Mouse (Mus musculus) intestine, postnatal 0 days (tissue): Measurements from ENCODE around the gene Ccdc38. TPM values are rescaled to one million over a fixed set of nuclear protein-coding genes. Genes with fewer than 3 reads are reported as not detected.
"Not testable (repeated sequence)": the region's sequence is repeated elsewhere in the genome, so short reads cannot be mapped to it uniquely, and the experiment has no call there.

Source experiments
- ATAC-seq: fragments of 200-750 bp; cut with Nextera tagmentation; 2 replicates; pipeline ENCODE4 v1.8.0; 2017; ENCODE audit warnings: mild to moderate bottlenecking, moderate TSS enrichment, moderate library complexity
- H3K27ac ChIP-seq: fragments of 300-500 bp; sonication (generic); 2 replicates; pipeline ENCODE4 v1.5.1; 2014; ENCODE audit warnings: mild to moderate bottlenecking, low read depth, low read length, moderate library complexity
- H3K27me3 ChIP-seq: fragments of 300-500 bp; sonication (generic); replicated peaks from 2 replicates; pipeline ENCODE4 v1.6.1; 2014; ENCODE audit warnings: low read length, mixed read lengths; ENCODE audit not compliant: control insufficient read depth, insufficient read depth
- H3K36me3 ChIP-seq: fragments of 300-500 bp; sonication (generic); 2 replicates; pipeline ENCODE4 v1.6.1; 2014; ENCODE audit warnings: mild to moderate bottlenecking, moderate library complexity; ENCODE audit not compliant: control insufficient read depth, insufficient read depth
- H3K4me1 ChIP-seq: fragments of 300-500 bp; sonication (generic); replicated peaks from 2 replicates; pipeline ENCODE4 v1.6.1; 2014; ENCODE audit warnings: antibody characterized with exemption, low read length, mixed read lengths; ENCODE audit not compliant: control insufficient read depth, insufficient read depth
- H3K4me2 ChIP-seq: fragments of 300-500 bp; sonication (generic); replicated peaks from 2 replicates; pipeline ENCODE4 v1.6.1; 2014; ENCODE audit warnings: low read depth, mild to moderate bottlenecking, moderate library complexity
- H3K4me3 ChIP-seq: fragments of 300-500 bp; sonication (generic); 2 replicates; pipeline ENCODE4 v1.5.1; 2014; ENCODE audit warnings: low read depth, low read length
- H3K9ac ChIP-seq: fragments of 300-500 bp; sonication (generic); 2 replicates; pipeline ENCODE4 v1.6.1; 2014; ENCODE audit warnings: mild to moderate bottlenecking, low read depth, low read length
- H3K9me3 ChIP-seq: fragments of 300-500 bp; sonication (generic); 2 replicates; pipeline ENCODE4 v1.6.1; 2016; ENCODE audit warnings: mixed run types; ENCODE audit not compliant: control insufficient read depth
- CTCF ChIP-seq: sonication (generic); IDR thresholded peaks from 2 replicates; pipeline ENCODE4 v1.5.1; 2016; ENCODE audit warnings: low read depth, mild to moderate bottlenecking, control low read depth, antibody characterized with exemption, moderate library complexity
- WGBS: fragments of 180-500 bp; shearing (Covaris S2); extraction: QIAGEN DNeasy Blood & Tissue Kit; methylation state at CpG from one replicate; pipeline ENCODE4 v1.1.7; 2014; 5-methylcytosine and 5-hydroxymethylcytosine counted together
- polyA plus RNA-seq: library from polyadenylated mRNA; unstranded; fragments of >200 nt; fragmentation: Nextera tagmentation; extraction: Ambion mirVana; gene quantifications from 2 replicates; pipeline ENCODE4 v1.2.1, GENCODE M21; 2015

Gene Ccdc38
- polyA plus RNA-seq, 1 experiment from 2014 or later: 0.10 TPM

DNA sequence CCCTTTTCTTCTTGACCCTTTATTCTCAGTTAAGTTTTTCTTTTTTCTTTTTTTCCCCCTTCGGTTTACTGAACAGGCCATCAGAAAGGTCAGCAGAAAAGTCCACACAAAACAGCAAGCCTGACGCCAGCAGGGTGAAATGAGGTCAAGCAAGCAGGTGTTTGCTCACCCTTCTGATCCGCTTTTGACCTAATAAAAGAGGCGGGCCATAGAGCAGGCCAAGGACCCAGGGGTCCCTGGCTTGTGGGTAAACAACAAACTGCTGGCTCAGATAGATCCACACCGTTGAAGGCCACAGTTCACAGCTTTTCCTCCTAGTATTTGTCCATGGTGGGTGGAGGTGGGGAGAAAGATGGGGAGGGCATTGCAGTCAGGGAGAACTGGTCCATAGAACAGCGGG lies 2.7 kb downstream of the Ccdc38 start:
- WGBS: 59% methylated on average over 6 of the region's 6 CpGs

DNA sequence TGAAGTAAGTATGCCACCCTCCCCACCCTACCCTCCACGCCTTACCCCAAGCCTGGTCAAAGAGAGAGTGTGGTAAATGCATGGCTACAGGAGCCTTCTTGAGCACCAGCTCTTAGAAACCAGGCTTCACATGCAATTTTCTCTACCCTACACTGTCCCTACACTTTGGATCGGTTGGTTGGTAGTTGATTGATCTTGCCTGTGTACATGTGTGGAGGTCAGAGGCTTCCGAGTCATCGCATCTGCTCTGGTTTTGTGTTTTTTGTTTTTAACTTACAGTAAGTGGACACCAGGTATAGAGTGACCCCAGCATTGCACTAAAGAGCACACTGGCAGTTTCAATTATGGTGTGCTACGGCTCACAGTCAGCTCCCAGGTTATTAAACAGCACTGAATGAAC lies 3.7 kb downstream of the Ccdc38 start:
- Histone ChIP-seq H3K4me2 (no peak overlapping the region), H3K9ac (no peak overlapping the region), H3K27me3 (no peaks in the 10 kb centered on the region), H3K9me3 (no peaks in the 10 kb centered on the region), H3K4me3 (no peak overlapping the region), H3K27ac (no peak overlapping the region), H3K4me1 (no peaks in the 10 kb centered on the region), H3K36me3 (no peaks in the 10 kb centered on the region)
- ATAC-seq: no peak
- 73% methylated on average over 5 of the region's 5 CpGs for WGBS
- TF ChIP-seq CTCF: no peak

More for the DNA sequence above, 2.7 kb downstream of the Ccdc38 start:
- H3K36me3 ChIP-seq: no peaks in the 10 kb centered on the region
- no peaks in the 10 kb centered on the region for H3K9me3 ChIP-seq
- 0 out of 2 replicates have a peak, but pooled peaks cover 1% of the 10 kb centered on the region for H3K27me3 ChIP-seq
- H3K9ac ChIP-seq: no peak overlapping the region
- no peak overlapping the region for H3K27ac ChIP-seq
- TF ChIP-seq CTCF: no peak
- H3K4me1 ChIP-seq: no peaks in the 10 kb centered on the region
- H3K4me3 ChIP-seq: no peak overlapping the region
- ATAC-seq: no peak
- H3K4me2 ChIP-seq: no peak overlapping the region

DNA sequence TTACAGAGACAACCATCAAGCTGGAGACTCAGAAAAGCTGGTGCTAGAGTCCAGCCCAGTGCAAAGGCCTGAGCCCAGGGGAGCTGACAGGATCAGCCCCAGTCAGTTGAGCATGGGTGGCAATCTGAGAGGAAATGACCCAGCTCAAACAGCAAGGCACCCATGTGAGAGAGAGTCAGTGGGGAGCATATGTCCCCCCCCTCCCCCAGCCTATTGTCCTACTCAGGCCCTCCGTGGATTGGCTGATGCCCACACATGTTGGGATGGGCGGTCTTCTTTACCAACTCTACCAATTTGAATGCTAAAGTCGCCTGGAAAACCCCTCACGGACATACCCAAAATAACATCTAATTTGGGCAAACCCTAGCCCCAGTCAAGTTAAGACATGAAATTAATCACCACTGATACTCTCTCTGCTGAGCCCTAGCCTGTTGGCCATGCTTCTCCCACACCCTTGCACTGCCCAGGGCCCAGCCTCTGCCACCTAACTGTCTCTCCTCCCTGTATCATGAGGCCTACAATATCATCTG lies 7.4 kb downstream of the Ccdc38 start:
- H3K9me3 ChIP-seq: no peaks in the 10 kb centered on the region
- no peak overlapping the region for H3K27ac ChIP-seq
- ATAC-seq: no peak
- WGBS: 96% methylated on average over 4 of the region's 4 CpGs
- H3K4me1 ChIP-seq: no peaks in the 10 kb centered on the region
- no peak overlapping the region for H3K4me3 ChIP-seq
- H3K4me2 ChIP-seq: no peak overlapping the region
- TF ChIP-seq CTCF: no peak
- no peaks in the 10 kb centered on the region for H3K36me3 ChIP-seq
- H3K9ac ChIP-seq: no peak overlapping the region
- H3K27me3 ChIP-seq: no peaks in the 10 kb centered on the region

DNA sequence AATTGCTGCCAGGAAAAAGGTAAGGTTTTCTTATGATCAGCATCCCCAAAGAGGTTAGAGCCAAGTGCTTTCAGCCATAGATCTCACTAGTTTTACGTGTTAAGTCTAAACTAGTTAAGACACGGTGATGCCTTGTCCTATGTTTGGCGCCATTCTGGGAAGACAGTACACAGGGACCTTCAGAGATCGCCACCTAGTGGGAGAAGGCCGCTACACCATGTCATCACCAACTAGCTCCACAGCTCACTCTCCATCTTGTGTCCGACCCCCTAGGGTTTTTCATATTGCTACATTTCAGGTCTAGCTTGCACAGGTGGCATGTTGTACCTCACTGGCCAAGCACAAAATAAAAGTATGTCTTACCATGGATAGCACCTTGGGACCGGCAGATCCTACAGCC lies 8.6 kb downstream of the Ccdc38 start:
- H3K9ac ChIP-seq: no peak overlapping the region
- TF ChIP-seq CTCF: peak; percentile 92
- H3K27ac ChIP-seq: no peak overlapping the region
- H3K4me2 ChIP-seq: no peak overlapping the region
- no peaks in the 10 kb centered on the region for H3K27me3 ChIP-seq
- H3K4me1 ChIP-seq: no peaks in the 10 kb centered on the region
- no peak overlapping the region for H3K4me3 ChIP-seq
- H3K9me3 ChIP-seq: no peaks in the 10 kb centered on the region
- no peaks in the 10 kb centered on the region for H3K36me3 ChIP-seq
- 12% methylated on average over 7 of the region's 7 CpGs for WGBS
- no peak for ATAC-seq

DNA sequence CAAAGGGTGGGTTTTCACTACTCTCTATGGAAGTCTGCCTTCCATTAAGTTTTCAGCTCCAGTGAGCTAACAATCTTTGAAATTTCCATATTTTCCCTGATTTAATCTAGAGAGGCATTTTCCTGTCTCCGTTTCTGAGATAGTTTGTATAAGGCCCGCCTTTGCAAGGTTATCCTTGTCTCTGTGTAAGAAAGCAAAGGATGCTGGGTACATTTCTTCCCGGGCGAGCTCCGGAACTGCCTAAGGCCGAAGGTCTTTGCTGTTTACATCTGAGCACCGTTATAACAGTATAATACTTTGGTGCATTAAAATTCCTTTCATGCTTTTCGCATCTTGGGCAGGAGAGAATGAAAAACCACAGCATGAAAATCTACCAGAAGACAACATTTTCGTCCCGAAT lies 9.4 kb downstream of the Ccdc38 start:
- no peak for ATAC-seq
- 48% methylated on average over 10 of the region's 10 CpGs for WGBS
- Histone ChIP-seq H3K4me3 (no peak overlapping the region), H3K27ac (no peak overlapping the region), H3K9ac (no peak overlapping the region), H3K4me2 (no peak overlapping the region), H3K4me1 (no peaks in the 10 kb centered on the region), H3K27me3 (no peaks in the 10 kb centered on the region), H3K9me3 (no peaks in the 10 kb centered on the region), H3K36me3 (no peaks in the 10 kb centered on the region)
- TF ChIP-seq CTCF: no peak

DNA sequence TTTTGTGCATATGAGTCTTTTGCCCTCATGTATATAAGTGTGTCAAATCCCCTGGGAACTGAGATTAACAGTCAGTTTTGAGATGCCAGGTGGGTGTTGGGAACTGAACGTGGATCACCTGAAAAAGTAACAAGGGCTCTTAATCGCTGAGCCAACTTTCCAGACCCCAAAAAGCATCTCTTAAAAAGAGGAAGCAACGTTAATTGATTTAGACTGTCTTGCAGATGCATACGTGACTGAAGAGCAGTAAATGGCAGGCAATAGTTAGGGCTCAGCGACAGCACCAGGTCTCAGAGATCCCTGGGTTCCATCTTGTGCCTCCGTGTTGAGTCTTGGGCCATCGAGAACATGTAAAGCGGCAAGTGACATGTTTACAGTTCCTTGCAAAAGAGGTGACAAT lies 12.2 kb downstream of the Ccdc38 start:
- WGBS: 81% methylated on average over 8 of the region's 8 CpGs
- Histone ChIP-seq H3K27ac (no peak overlapping the region), H3K4me2 (no peak overlapping the region), H3K9me3 (no peaks in the 10 kb centered on the region), H3K27me3 (no peaks in the 10 kb centered on the region), H3K4me3 (no peak overlapping the region), H3K9ac (no peak overlapping the region), H3K4me1 (no peaks in the 10 kb centered on the region), H3K36me3 (no peaks in the 10 kb centered on the region)
- no peak for TF ChIP-seq CTCF
- ATAC-seq: no peak

DNA sequence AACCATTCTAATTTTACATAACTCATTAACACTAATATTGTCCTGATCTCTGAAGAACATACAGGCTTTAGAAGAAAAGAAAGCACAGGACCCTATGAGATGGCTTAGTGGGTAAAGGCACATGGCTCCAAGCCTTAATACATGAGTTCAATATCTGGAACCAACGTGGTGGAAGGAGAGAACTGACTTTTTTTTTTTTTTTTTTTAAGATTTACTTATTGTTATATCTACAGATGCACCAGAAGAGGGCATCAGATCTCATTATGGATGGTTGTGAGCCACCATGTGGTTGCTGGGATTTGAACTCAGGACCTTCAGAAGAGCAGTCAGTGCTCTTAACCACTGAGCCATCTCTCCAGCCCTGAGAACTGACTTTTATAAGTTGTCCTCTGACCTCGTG lies 17.5 kb downstream of the Ccdc38 start:
- H3K27me3 ChIP-seq, H3K9me3 ChIP-seq, H3K9ac ChIP-seq, H3K4me2 ChIP-seq, H3K27ac ChIP-seq, H3K36me3 ChIP-seq, H3K4me1 ChIP-seq, ATAC-seq, H3K4me3 ChIP-seq: not testable (repeated sequence)
- 70% methylated on average over 2 of the region's 2 CpGs for WGBS
